Mouse (Mus musculus) CH12.LX (cell line): ENCODE measurements at regions not wholly inside any gene's neighbourhood (a gene's known extent, or its start where the extent isn't known, plus 50 kb on each side); places are given as distances from the start of the nearest gene placed in this dataset.

ENCODE experiments used
- CTCF ChIP-seq, 2 experiments: IDR thresholded peaks in 1 of 2; conservative IDR thresholded peaks in 1 of 2; 2 replicates each; pipeline ENCODE4 v1.5.1; 2011 to 2012; ENCODE audit warnings: low read depth in 2 of 2, low read length in 2 of 2, improper control_type of control experiment in 1 of 2, inconsistent platforms in 1 of 2, mild to moderate bottlenecking in 1 of 2, moderate library complexity in 1 of 2
- E2F4 ChIP-seq: IDR thresholded peaks from 2 replicates; pipeline ENCODE4 v1.6.1; 2011; ENCODE audit warnings: low read depth, low read length, improper control_type of control experiment; ENCODE audit not compliant: insufficient replicate concordance
- SIN3A ChIP-seq: IDR thresholded peaks from 2 replicates; pipeline ENCODE4 v1.6.1; 2012; ENCODE audit warnings: low read length, improper control_type of control experiment, inconsistent platforms
- UBTF ChIP-seq: IDR thresholded peaks from 2 replicates; pipeline ENCODE4 v1.6.1; 2012; ENCODE audit warnings: low read depth, mild to moderate bottlenecking, inconsistent platforms, low read length, improper control_type of control experiment, moderate library complexity

- TF ChIP-seq SIN3A (no peak), E2F4 (no peak), UBTF (no peak), CTCF (conservative IDR thresholded peaks at IDR 0.05 in 1 of 2, IDR thresholded peaks at IDR 0.05 in 1 of 2; ENCODE audit: low read depth in 2 of 2, low read length in 2 of 2) (no peak)
Observed at GRCm38 (mm10) chr17:84849031-84849405, 58.4 kb upstream of the Lrpprc start.
